Mouse (Mus musculus) bone marrow, adult 2 months (tissue): Measurements from ENCODE around the gene Iqgap3. TPM values are rescaled to one million over a fixed set of nuclear protein-coding genes. Genes with fewer than 3 reads are reported as not detected.

Experiments
- H3K27ac ChIP-seq: fragments of 200-500 bp; 2 replicates; pipeline ENCODE4 v1.5.1; 2012; ENCODE audit warnings: low read depth, mild to moderate bottlenecking, control low read depth, inconsistent platforms, low read length; ENCODE audit not compliant: control insufficient read depth, poor library complexity, insufficient read depth
- H3K4me1 ChIP-seq: fragments of 200-500 bp; 2 replicates; pipeline ENCODE4 v1.6.1; 2011; ENCODE audit warnings: low read length; ENCODE audit not compliant: control insufficient read depth, insufficient read depth
- H3K4me3 ChIP-seq: fragments of 200-500 bp; replicated peaks from 2 replicates; pipeline ENCODE3; 2011; ENCODE audit warnings: mild to moderate bottlenecking, low read depth, low read length, control low read depth; ENCODE audit not compliant: control insufficient read depth
- CTCF ChIP-seq: fragments of 200-500 bp; IDR thresholded peaks from 2 replicates; pipeline ENCODE4 v1.5.1; 2011; ENCODE audit warnings: low read length, control low read depth; ENCODE audit not compliant: control insufficient read depth, insufficient read depth
- POLR2A ChIP-seq: fragments of 200-500 bp; IDR thresholded peaks from 2 replicates; pipeline ENCODE4 v1.6.1; 2011; ENCODE audit warnings: low read depth, mild to moderate bottlenecking, control low read depth, low read length, borderline replicate concordance; ENCODE audit not compliant: control insufficient read depth
- WGBS: fragments of 180-500 bp; shearing (Covaris S2); methylation state at CpG from one replicate; pipeline ENCODE4 v1.1.7; 2018; 5-methylcytosine and 5-hydroxymethylcytosine counted together
- polyA plus RNA-seq: library from polyadenylated mRNA; stranded (reverse); fragments of >200 nt; gene quantifications from 2 replicates; pipeline ENCODE4 v1.2.4, GENCODE M21; 2011; ENCODE audit warnings: low replicate concordance; ENCODE audit not compliant: missing spikeins, insufficient read depth, insufficient read length

Iqgap3 gene
- polyA plus RNA-seq, 1 experiment: 21.5 TPM

- no peak overlapping the region for H3K27ac ChIP-seq
- H3K4me3 ChIP-seq: no peak overlapping the region
- 79% methylated on average over 5 of the region's 5 CpGs for WGBS
- no peaks in the 10 kb centered on the region for H3K4me1 ChIP-seq
- TF ChIP-seq CTCF: no peak
- no peak for TF ChIP-seq POLR2A
Observed at GRCm38 (mm10) chr3:88170361-88170760, 88.6 kb downstream of the Iqgap3 start.

Other genes with a start within 250 kb of the Iqgap3 start
- 0.79 and 3.0 TPM in 2 replicates for gene Sh2d2a, start 235.2 kb upstream of the Iqgap3 start, polyA plus RNA-seq
- gene Prcc, start 196.4 kb upstream of the Iqgap3 start, polyA plus RNA-seq: 30.5 and 56.5 TPM in 2 replicates
- gene Hdgf, start 175.7 kb upstream of the Iqgap3 start, polyA plus RNA-seq: 286 and 446 TPM in 2 replicates
- 98.1 and 217 TPM in 2 replicates for gene Mrpl24, start 162.5 kb upstream of the Iqgap3 start, polyA plus RNA-seq
- 16.4 and 18.4 TPM in 2 replicates for gene Isg20l2, start 151.7 kb upstream of the Iqgap3 start, polyA plus RNA-seq
- 16.2 and 27.7 TPM in 2 replicates for gene Rrnad1, start 151.3 kb upstream of the Iqgap3 start, polyA plus RNA-seq
- gene Crabp2, start 133.3 kb upstream of the Iqgap3 start, polyA plus RNA-seq: 3.3 TPM in 1 of 2 replicates, not detected in the other
- 0.41 and 0.67 TPM in 2 replicates for gene Nes, start 110.9 kb upstream of the Iqgap3 start, polyA plus RNA-seq
- gene Bcan, start 81.7 kb upstream of the Iqgap3 start, polyA plus RNA-seq: 0.95 TPM in 1 of 2 replicates, not detected in the other
- not detected in 2 replicates for gene Hapln2, start 54.4 kb upstream of the Iqgap3 start, polyA plus RNA-seq
- 36.2 and 40.5 TPM in 2 replicates for gene Gpatch4, start 38.9 kb upstream of the Iqgap3 start, polyA plus RNA-seq
- 17.1 and 54.7 TPM in 2 replicates for gene Naxe, start 23.5 kb upstream of the Iqgap3 start, polyA plus RNA-seq
- gene Ttc24, start 3.7 kb upstream of the Iqgap3 start, polyA plus RNA-seq: not detected in 2 replicates
- gene Mef2d, start 60.4 kb downstream of the Iqgap3 start, polyA plus RNA-seq: 39.7 and 64.7 TPM in 2 replicates
- not detected in 2 replicates for gene Rhbg, start 172.7 kb downstream of the Iqgap3 start, polyA plus RNA-seq
- not detected in 2 replicates for gene Gm38392, start 205.2 kb downstream of the Iqgap3 start, polyA plus RNA-seq
- 2.1 and 16.1 TPM in 2 replicates for gene Tsacc, start 215.0 kb downstream of the Iqgap3 start, polyA plus RNA-seq
- 63.5 and 81.0 TPM in 2 replicates for gene Cct3, start 215.1 kb downstream of the Iqgap3 start, polyA plus RNA-seq
- 18.0 and 79.0 TPM in 2 replicates for gene Glmp, start 243.1 kb downstream of the Iqgap3 start, polyA plus RNA-seq